In the genomic region with DNA sequence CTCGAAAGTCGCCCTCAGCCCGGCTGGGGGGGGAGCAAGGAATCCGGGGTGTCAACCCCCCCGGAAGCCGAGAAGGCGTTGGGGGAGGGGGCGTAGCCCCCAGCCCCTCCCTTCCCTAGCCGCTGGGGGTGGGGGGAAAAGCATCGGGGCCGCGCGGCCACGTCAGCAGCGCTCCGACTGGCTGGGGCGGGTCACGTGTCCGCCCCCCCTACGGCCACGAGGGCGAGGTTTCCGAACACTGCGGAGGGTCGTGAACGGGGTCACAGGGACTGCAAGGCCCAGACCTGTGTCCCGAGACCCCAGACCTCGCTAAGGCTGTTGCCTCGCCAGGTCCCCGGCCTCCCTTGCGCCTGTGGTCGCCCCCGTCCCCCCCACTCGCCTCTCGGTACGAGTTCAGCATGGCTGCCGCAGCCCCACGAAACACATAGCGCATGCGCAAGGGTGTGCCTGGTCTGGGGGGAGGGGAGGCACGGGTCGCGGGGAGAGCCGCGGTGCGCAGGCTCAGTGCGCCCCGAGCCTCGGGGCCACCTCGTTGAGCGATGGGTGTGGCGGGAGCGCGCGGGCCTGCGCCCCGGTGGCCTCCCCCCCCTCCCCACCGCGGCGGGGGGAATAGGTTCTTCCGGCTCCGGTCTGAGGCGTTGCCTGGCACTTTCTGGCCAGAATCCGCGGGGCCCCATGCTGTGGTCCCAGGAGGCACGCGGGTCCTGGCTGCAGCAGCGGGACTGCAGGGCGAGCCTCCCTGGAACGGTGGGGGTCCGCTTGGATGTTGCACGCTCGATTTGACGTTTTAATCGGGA, we compare ENCODE assay signal across 8 mouse cellular contexts. TPM values are rescaled to one million over a fixed set of nuclear protein-coding genes. Genes with fewer than 3 reads are reported as not detected.
A peak's percentile ranks its signal among the peaks of the same experiment; 100 is the strongest.
DNase-seq lines count a peak whose midpoint lies in the region; ATAC-seq and TF ChIP-seq lines count a peak whose summit lies in the region.

A gene (minus strand): TSS at position 447 of the 797 bp plus-strand sequence.

- H3K36me3 ChIP-seq in lung, embryonic 15.5 days, result peaks cover 10% of the 10 kb centered on the region

- TF ChIP-seq CTCF in olfactory bulb, adult 2 months (IDR thresholded peaks at IDR 0.05; ENCODE audit: insufficient read depth, low read depth, low read length), result peak; percentile 37; the same call in 1 of the 2 replicates

- peaks cover 26% of the 10 kb centered on the region for H3K4me1 ChIP-seq in lung, embryonic 15.5 days
- H3K4me1 ChIP-seq in olfactory bulb, adult 2 months (ENCODE audit: control insufficient read depth, insufficient read depth, low read length), result peaks cover 5% of the 10 kb centered on the region

- peak; percentile 99 for DNase-seq in Muller cell, postnatal 12 days (ENCODE audit: inconsistent ontology term)
- DNase-seq in cerebellum, adult 9-10 months, result peak; percentile 97
- DNase-seq in layer of hippocampus, adult 9-10 months (ENCODE audit: low spot score), result peak; percentile 91
- peak; percentile 97 for DNase-seq in thymus, adult 18-20 months

- peak within 1 kb of the TSS; percentile 100 for H3K27ac ChIP-seq in lung, embryonic 15.5 days
- peak within 1 kb of the TSS; percentile 99 for H3K27ac ChIP-seq in olfactory bulb, adult 2 months (ENCODE audit: insufficient read depth, low read depth, low read length)

- peak within 1 kb of the TSS; percentile 94 for H3K9ac ChIP-seq in lung, embryonic 15.5 days

- H3K4me3 ChIP-seq in lung, embryonic 15.5 days, result peak within 1 kb of the TSS; percentile 75
- H3K4me3 ChIP-seq in olfactory bulb, adult 2 months (ENCODE audit: insufficient read depth, low read depth, low read length), result peak within 1 kb of the TSS; percentile 74

- no peaks in the 10 kb centered on the region for H3K9me3 ChIP-seq in lung, embryonic 15.5 days

- H3K27me3 ChIP-seq in lung, embryonic 15.5 days, result no peaks in the 10 kb centered on the region

- peak; percentile 53 for TF ChIP-seq POLR2A in olfactory bulb, adult 2 months (IDR thresholded peaks at IDR 0.05; ENCODE audit: insufficient read depth, low read depth, low read length)

- peak within 1 kb of the TSS; percentile 82 for H3K4me2 ChIP-seq in lung, embryonic 15.5 days

- ATAC-seq in frontal cortex, adult (ENCODE audit: low TSS enrichment), result peak; percentile 44
- ATAC-seq in hematopoietic stem cell, adult 5-6 weeks (replicated peaks in 1 of 2; ENCODE audit: insufficient read depth in 1 of 2, low FRiP score in 2 of 2, low TSS enrichment in 1 of 2, low read depth in 1 of 2, poor library complexity in 2 of 2, severe bottlenecking in 2 of 2), result peak; percentile 14 to 34
- ATAC-seq in lung, embryonic 15.5 days (ENCODE audit: borderline replicate concordance, extremely low read depth, low FRiP score, low TSS enrichment), result peak; percentile 58

- under 1% methylated on average over 61 of the region's 75 CpGs for WGBS in lung, embryonic 15.5 days
- under 1% methylated on average over 75 of the region's 75 CpGs for WGBS in olfactory bulb, adult 2 months

RNA-seq across cellular contexts. Expression of the gene that starts here (rescaled TPM):
- total RNA-seq in hematopoietic stem cell, adult 5-6 weeks (2017), result 348 and 418 TPM in 2 replicates
- polyA plus RNA-seq in lung, embryonic 15.5 days (2015; fragmentation: Nextera tagmentation; extraction: Ambion mirVana), result 102 and 106 TPM in 2 replicates
- 233 TPM in 1 of 2 replicates, not detected in the other for polyA plus RNA-seq in olfactory bulb, adult 2 months (2012; ENCODE audit: insufficient read depth, insufficient read length, low replicate concordance, missing spikeins)

Comparison
In these comparisons a context has a peak if more than half of its experiments do, and no peak if none do; other contexts are left out.
1. Peak in every context shown above with its lines: DNase-seq, ATAC-seq, H3K4me3 ChIP-seq and H3K27ac ChIP-seq.